Mouse (Mus musculus): Measurements from ENCODE around the gene Akap7. TPM values are rescaled to one million over a fixed set of nuclear protein-coding genes. Genes with fewer than 3 reads are reported as not detected.

The Akap7 gene
- total and polyA plus RNA-seq, 2 experiments = 2.1 to 11.8 TPM

DNA sequence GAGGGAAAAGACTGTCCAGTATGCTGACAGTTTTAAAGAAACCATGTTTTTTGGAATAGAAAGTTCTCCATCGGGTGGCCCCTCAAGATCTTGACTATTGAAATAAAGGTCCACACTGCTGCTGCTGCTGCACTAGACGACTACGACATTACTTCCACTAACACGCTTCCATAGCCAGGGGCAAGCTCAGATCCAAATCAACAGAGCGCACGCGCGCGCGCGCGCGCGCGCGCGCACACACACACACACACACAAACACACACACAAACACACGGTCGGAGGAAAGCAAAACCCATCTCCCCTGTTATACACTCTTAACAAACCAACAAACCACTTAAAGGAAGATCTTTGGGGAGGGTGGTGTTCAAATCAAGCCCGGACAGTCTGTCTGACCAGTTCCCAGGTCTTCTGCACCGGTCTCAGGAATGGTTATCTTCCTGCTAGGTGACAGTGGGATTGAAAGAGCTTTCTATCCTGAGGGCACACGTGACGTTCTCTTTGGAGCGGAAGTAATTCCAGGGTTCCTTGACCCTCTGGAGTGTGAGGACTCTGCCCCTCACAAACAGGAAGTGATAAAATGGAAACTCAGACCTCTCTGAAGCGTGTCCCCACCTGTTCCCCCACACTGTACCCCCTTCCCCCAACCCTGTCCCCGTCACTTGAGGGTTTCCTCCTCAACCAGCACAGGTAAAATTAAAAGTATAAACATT is 32.9 kb downstream of the Akap7 start:
- no peaks in the 10 kb centered on the region for H3K27me3 ChIP-seq (ENCODE audit: control insufficient read depth, insufficient read depth, low read length)
- no peak for DNase-seq (ENCODE audit: extremely low read depth, low read depth, low spot score)
- 95% methylated on average over 26 of the region's 26 CpGs for WGBS
- no peak for TF ChIP-seq CTCF (IDR thresholded peaks at IDR 0.05; ENCODE audit: low read depth, low read length)
- no peak for TF ChIP-seq POLR2A (IDR thresholded peaks at IDR 0.05; ENCODE audit: extremely low read depth, insufficient read depth, low read length)
- no peaks in the 10 kb centered on the region for H3K4me1 ChIP-seq (ENCODE audit: control insufficient read depth, insufficient read depth, low read length)
- H3K27ac ChIP-seq (replicated peaks; ENCODE audit: insufficient read depth, low read depth, low read length) = no peak overlapping the region
- no peak overlapping the region for H3K4me3 ChIP-seq (ENCODE audit: insufficient read depth, low read depth, low read length)
- H3K36me3 ChIP-seq (ENCODE audit: control insufficient read depth, insufficient read depth, low read length) = no peaks in the 10 kb centered on the region
- no peak overlapping the region for H3K9ac ChIP-seq (ENCODE audit: low read depth, low read length)
- H3K79me2 ChIP-seq (ENCODE audit: control insufficient read depth, insufficient read depth, low read length) = no peaks in the 10 kb centered on the region

DNA sequence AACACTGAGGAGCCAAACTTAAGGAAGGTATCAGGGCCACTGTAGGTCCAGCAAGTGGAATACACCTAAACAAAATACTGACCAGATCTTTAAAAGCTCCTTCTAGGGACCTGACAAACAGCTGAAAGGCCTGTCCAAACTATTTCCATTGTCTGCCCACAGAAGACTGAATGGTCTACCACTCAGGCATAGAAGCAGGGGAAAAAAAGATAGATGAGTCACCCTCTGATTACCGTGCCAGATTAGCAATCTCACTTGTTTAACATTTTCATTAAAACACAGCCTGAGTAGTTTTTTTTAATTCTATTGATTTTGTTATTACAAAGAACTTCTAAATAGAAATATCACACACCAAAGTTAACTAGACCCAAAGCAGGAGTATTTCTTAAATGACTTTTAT is 33.9 kb downstream of the Akap7 start:
- Histone ChIP-seq H3K27ac (replicated peaks; ENCODE audit: insufficient read depth, low read depth, low read length) (no peak overlapping the region), H3K9ac (ENCODE audit: low read depth, low read length) (no peak overlapping the region), H3K4me3 (ENCODE audit: insufficient read depth, low read depth, low read length) (no peak overlapping the region), H3K27me3 (ENCODE audit: control insufficient read depth, insufficient read depth, low read length) (no peaks in the 10 kb centered on the region), H3K79me2 (ENCODE audit: control insufficient read depth, insufficient read depth, low read length) (no peaks in the 10 kb centered on the region), H3K36me3 (ENCODE audit: control insufficient read depth, insufficient read depth, low read length) (no peaks in the 10 kb centered on the region), H3K4me1 (ENCODE audit: control insufficient read depth, insufficient read depth, low read length) (no peaks in the 10 kb centered on the region)
- TF ChIP-seq CTCF (IDR thresholded peaks at IDR 0.05; ENCODE audit: low read depth, low read length) (no peak), POLR2A (IDR thresholded peaks at IDR 0.05; ENCODE audit: extremely low read depth, insufficient read depth, low read length) (no peak)
- DNase-seq (ENCODE audit: extremely low read depth, low read depth, low spot score) = no peak
- WGBS = 76% methylated on average over 1 of the region's 1 CpGs

DNA sequence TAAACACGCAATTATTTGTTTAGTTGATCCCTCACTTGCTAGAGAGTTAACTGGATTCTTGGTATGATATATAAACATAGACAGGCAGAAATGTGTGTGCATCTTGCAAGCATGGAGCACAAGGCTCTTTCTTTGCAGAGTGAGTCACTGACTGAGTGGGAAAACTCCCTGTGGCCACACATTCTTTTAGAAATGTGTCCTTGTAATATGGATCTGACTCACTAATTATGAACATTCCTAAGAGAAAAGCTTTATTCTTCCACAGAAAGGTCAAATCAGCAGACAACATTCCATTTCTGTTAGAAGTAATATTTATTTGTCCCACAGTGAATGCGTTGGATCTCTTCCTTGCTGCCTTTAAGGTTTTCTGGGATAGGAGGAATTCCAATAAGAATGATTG is 35.9 kb downstream of the Akap7 start:
- H3K4me3 ChIP-seq (ENCODE audit: insufficient read depth, low read depth, low read length) = no peak overlapping the region
- H3K4me1 ChIP-seq (ENCODE audit: control insufficient read depth, insufficient read depth, low read length) = no peaks in the 10 kb centered on the region
- no peak overlapping the region for H3K9ac ChIP-seq (ENCODE audit: low read depth, low read length)
- H3K27me3 ChIP-seq (ENCODE audit: control insufficient read depth, insufficient read depth, low read length) = no peaks in the 10 kb centered on the region
- DNase-seq (ENCODE audit: extremely low read depth, low read depth, low spot score) = no peak
- WGBS = 85% methylated on average over 2 of the region's 2 CpGs
- no peaks in the 10 kb centered on the region for H3K36me3 ChIP-seq (ENCODE audit: control insufficient read depth, insufficient read depth, low read length)
- H3K27ac ChIP-seq (replicated peaks; ENCODE audit: insufficient read depth, low read depth, low read length) = no peak overlapping the region
- TF ChIP-seq POLR2A (IDR thresholded peaks at IDR 0.05; ENCODE audit: extremely low read depth, insufficient read depth, low read length) = no peak
- TF ChIP-seq CTCF (IDR thresholded peaks at IDR 0.05; ENCODE audit: low read depth, low read length) = no peak
- H3K79me2 ChIP-seq (ENCODE audit: control insufficient read depth, insufficient read depth, low read length) = no peaks in the 10 kb centered on the region

DNA sequence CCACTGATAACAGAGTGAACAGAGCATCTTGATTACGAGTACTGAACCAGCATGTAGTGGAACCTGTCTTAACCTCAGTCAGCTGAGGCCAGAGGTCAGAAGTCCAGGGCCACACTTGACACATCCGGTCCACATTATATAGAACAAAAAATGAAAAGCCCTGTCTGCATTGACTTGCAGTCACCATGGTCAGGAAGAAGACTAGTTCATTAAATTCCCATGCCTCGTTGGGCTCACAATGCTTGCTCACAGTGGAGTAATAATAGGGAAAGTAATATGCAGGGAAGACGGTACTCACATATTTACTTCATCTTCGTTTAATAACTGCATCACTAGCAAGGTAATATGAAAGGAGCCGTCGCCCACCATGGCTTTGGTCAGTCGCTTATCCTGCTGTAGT is 36.5 kb downstream of the Akap7 start:
- Histone ChIP-seq H3K27ac (replicated peaks; ENCODE audit: insufficient read depth, low read depth, low read length) (no peak overlapping the region), H3K27me3 (ENCODE audit: control insufficient read depth, insufficient read depth, low read length) (no peaks in the 10 kb centered on the region), H3K79me2 (ENCODE audit: control insufficient read depth, insufficient read depth, low read length) (no peaks in the 10 kb centered on the region), H3K9ac (ENCODE audit: low read depth, low read length) (no peak overlapping the region), H3K4me3 (ENCODE audit: insufficient read depth, low read depth, low read length) (no peak overlapping the region), H3K4me1 (ENCODE audit: control insufficient read depth, insufficient read depth, low read length) (no peaks in the 10 kb centered on the region), H3K36me3 (ENCODE audit: control insufficient read depth, insufficient read depth, low read length) (no peaks in the 10 kb centered on the region)
- 86% methylated on average over 8 of the region's 8 CpGs for WGBS
- TF ChIP-seq CTCF (IDR thresholded peaks at IDR 0.05; ENCODE audit: low read depth, low read length) (no peak), POLR2A (IDR thresholded peaks at IDR 0.05; ENCODE audit: extremely low read depth, insufficient read depth, low read length) (no peak)
- no peak for DNase-seq (ENCODE audit: extremely low read depth, low read depth, low spot score)

GRCm38 (mm10) chr10:25268476-25269351 is 39.0 kb downstream of the Akap7 start:
- H3K4me3 ChIP-seq (ENCODE audit: insufficient read depth, low read depth, low read length) = no peak overlapping the region
- no peak overlapping the region for H3K27ac ChIP-seq (replicated peaks; ENCODE audit: insufficient read depth, low read depth, low read length)
- no peaks in the 10 kb centered on the region for H3K79me2 ChIP-seq (ENCODE audit: control insufficient read depth, insufficient read depth, low read length)
- H3K4me1 ChIP-seq (ENCODE audit: control insufficient read depth, insufficient read depth, low read length) = no peaks in the 10 kb centered on the region
- peak; percentile 62 for DNase-seq (ENCODE audit: extremely low read depth, low read depth, low spot score)
- 41% methylated on average over 18 of the region's 18 CpGs for WGBS
- H3K27me3 ChIP-seq (ENCODE audit: control insufficient read depth, insufficient read depth, low read length) = no peaks in the 10 kb centered on the region
- TF ChIP-seq CTCF (IDR thresholded peaks at IDR 0.05; ENCODE audit: low read depth, low read length) (no peak), POLR2A (IDR thresholded peaks at IDR 0.05; ENCODE audit: extremely low read depth, insufficient read depth, low read length) (no peak)
- no peaks in the 10 kb centered on the region for H3K36me3 ChIP-seq (ENCODE audit: control insufficient read depth, insufficient read depth, low read length)
- H3K9ac ChIP-seq (ENCODE audit: low read depth, low read length) = no peak overlapping the region

Data from liver, adult 2 months (tissue).